Mouse (Mus musculus) ES-E14 (cell line): ENCODE results near the gene Fes.

Source experiments
- CHD2 ChIP-seq: IDR thresholded peaks from 2 replicates; pipeline ENCODE4 v1.6.1; 2014; ENCODE audit warnings: mild to moderate bottlenecking, low read depth, low read length, inconsistent platforms
- HCFC1 ChIP-seq: IDR thresholded peaks from 2 replicates; pipeline ENCODE4 v1.6.1; 2012; ENCODE audit warnings: low read length, inconsistent platforms, borderline replicate concordance; ENCODE audit not compliant: insufficient read depth
- MAFK ChIP-seq: IDR thresholded peaks from 2 replicates; pipeline ENCODE4 v1.6.1; 2014; ENCODE audit warnings: mild to moderate bottlenecking, low read depth, low read length, inconsistent platforms; ENCODE audit not compliant: insufficient read depth
- ZC3H11A ChIP-seq: IDR thresholded peaks from 2 replicates; pipeline ENCODE4 v1.6.1; 2012; ENCODE audit warnings: low read depth, mild to moderate bottlenecking, inconsistent platforms, low read length, borderline replicate concordance
- ZNF384 ChIP-seq: IDR thresholded peaks from 2 replicates; pipeline ENCODE4 v1.6.1; 2012; ENCODE audit warnings: low read depth, low read length, inconsistent platforms

GRCm38 (mm10) chr7:80372166-80372565, 15.6 kb downstream of the Fes start:
- TF ChIP-seq ZC3H11A: no peak
- no peak for TF ChIP-seq ZNF384
- TF ChIP-seq HCFC1: no peak
- TF ChIP-seq MAFK: no peak
- TF ChIP-seq CHD2: no peak
